Comparison of ENCODE assay signal across 9 mouse cellular contexts in genomic region chrX:66648911-66649620, GRCm38 (mm10). TPM values are rescaled to one million over a fixed set of nuclear protein-coding genes. Genes with fewer than 3 reads are reported as not detected.
DNase-seq lines count a peak whose midpoint lies in the region; ATAC-seq and TF ChIP-seq lines count a peak whose summit lies in the region.
"Had no signal": no experiment of that assay in that cellular context is flagged by ENCODE, and none has a peak within 500 bp of the region (broad histone marks: within the 10 kb centered on the region; RNA-seq: fewer than 3 reads in every experiment).

TSS of gene Slitrk2 (plus strand) at chrX:66649318.

- peaks cover 11% of the 10 kb centered on the region for H3K27me3 ChIP-seq in liver, embryonic 11.5 days (replicated peaks; ENCODE audit: control insufficient read depth, insufficient read depth, low read length)
- H3K27me3 ChIP-seq in liver, postnatal 0 days (ENCODE audit: insufficient read depth, low read length), result no peaks in the 10 kb centered on the region; the same call in 1 of the 2 replicates
- no peaks in the 10 kb centered on the region for H3K27me3 ChIP-seq in forebrain, embryonic 11.5 days (ENCODE audit: control insufficient read depth, insufficient read depth, low read length)
- H3K27me3 ChIP-seq in neural tube, embryonic 13.5 days, result no peaks in the 10 kb centered on the region

- no peaks in the 10 kb centered on the region for H3K9me3 ChIP-seq in liver, embryonic 11.5 days (ENCODE audit: control insufficient read depth, low read length)
- no peaks in the 10 kb centered on the region for H3K9me3 ChIP-seq in liver, postnatal 0 days (ENCODE audit: low read length)
- no peaks in the 10 kb centered on the region for H3K9me3 ChIP-seq in forebrain, embryonic 11.5 days (ENCODE audit: control insufficient read depth, low read length)
- no peaks in the 10 kb centered on the region for H3K9me3 ChIP-seq in neural tube, embryonic 13.5 days

- H3K4me1 ChIP-seq in liver, embryonic 11.5 days (replicated peaks; ENCODE audit: control insufficient read depth, insufficient read depth, low read length), result no peaks in the 10 kb centered on the region
- no peaks in the 10 kb centered on the region for H3K4me1 ChIP-seq in liver, postnatal 0 days (ENCODE audit: insufficient read depth)
- H3K4me1 ChIP-seq in forebrain, embryonic 11.5 days (replicated peaks; ENCODE audit: control insufficient read depth, insufficient read depth, low read length), result no peaks in the 10 kb centered on the region
- H3K4me1 ChIP-seq in neural tube, embryonic 13.5 days (replicated peaks), result peaks cover 6% of the 10 kb centered on the region

- no peak for DNase-seq in liver, embryonic 11.5 days (ENCODE audit: low spot score)
- no peak for DNase-seq in liver, postnatal 0 days
- DNase-seq in forebrain, embryonic 11.5 days (ENCODE audit: low spot score), result peak; percentile 50
- peak; percentile 42 to 53 for DNase-seq in layer of hippocampus, postnatal 14 days (ENCODE audit: low spot score in 2 of 2)
- no peak for DNase-seq in adrenal gland, adult 8-10 months
- no peak for DNase-seq in kidney, postnatal 4 days
- no peak for DNase-seq in kidney, adult 8-10 months

- H3K4me2 ChIP-seq in liver, embryonic 11.5 days, result peak within 1 kb of the TSS; percentile 40
- no peak within 1 kb of the TSS for H3K4me2 ChIP-seq in liver, postnatal 0 days (ENCODE audit: low read depth, low read length)
- H3K4me2 ChIP-seq in forebrain, embryonic 11.5 days (ENCODE audit: low read depth, low read length, severe bottlenecking), result peak within 1 kb of the TSS; percentile 51
- H3K4me2 ChIP-seq in neural tube, embryonic 13.5 days, result peak within 1 kb of the TSS; percentile 62

- WGBS in liver, embryonic 11.5 days, result 17% methylated on average over 25 of the region's 25 CpGs
- WGBS in liver, postnatal 0 days (ENCODE audit: insufficient replicate concordance), result 15% methylated on average over 25 of the region's 25 CpGs
- 19% methylated on average over 18 of the region's 25 CpGs for WGBS in forebrain, embryonic 11.5 days
- WGBS in neural tube, embryonic 13.5 days, result 11% methylated on average over 25 of the region's 25 CpGs

- H3K9ac ChIP-seq in liver, embryonic 11.5 days (ENCODE audit: low read depth, low read length), result no peak within 1 kb of the TSS
- H3K9ac ChIP-seq in liver, postnatal 0 days (replicated peaks), result no peak within 1 kb of the TSS
- peak within 1 kb of the TSS; percentile 44 for H3K9ac ChIP-seq in forebrain, embryonic 11.5 days (ENCODE audit: low read length)
- H3K9ac ChIP-seq in neural tube, embryonic 13.5 days, result peak within 1 kb of the TSS; percentile 68

- no peak for TF ChIP-seq EP300 in liver, postnatal 0 days (IDR thresholded peaks at IDR 0.05; ENCODE audit: low read depth)

- H3K27ac ChIP-seq in liver, embryonic 11.5 days (ENCODE audit: low read depth, low read length), result no peak within 1 kb of the TSS
- H3K27ac ChIP-seq in liver, postnatal 0 days (ENCODE audit: low read depth), result no peak within 1 kb of the TSS
- no peak within 1 kb of the TSS for H3K27ac ChIP-seq in forebrain, embryonic 11.5 days (ENCODE audit: low read depth, low read length)
- H3K27ac ChIP-seq in neural tube, embryonic 13.5 days (replicated peaks), result peak within 1 kb of the TSS; percentile 42

- TF ChIP-seq CTCF in liver, postnatal 0 days (IDR thresholded peaks at IDR 0.05; ENCODE audit: low read depth), result no peak

- H3K4me3 ChIP-seq in liver, embryonic 11.5 days (ENCODE audit: low read depth, low read length), result peak within 1 kb of the TSS; percentile 20; the same call in 1 of the 2 replicates
- no peak within 1 kb of the TSS for H3K4me3 ChIP-seq in liver, postnatal 0 days (ENCODE audit: low read depth, low read length)
- peak within 1 kb of the TSS; percentile 28 for H3K4me3 ChIP-seq in forebrain, embryonic 11.5 days (ENCODE audit: low read depth, low read length)
- peak within 1 kb of the TSS; percentile 47 for H3K4me3 ChIP-seq in neural tube, embryonic 13.5 days

- H3K36me3 ChIP-seq in liver, embryonic 11.5 days (ENCODE audit: control insufficient read depth, insufficient read depth, low read length), result no peaks in the 10 kb centered on the region
- H3K36me3 ChIP-seq in liver, postnatal 0 days (replicated peaks; ENCODE audit: insufficient read depth, low read length), result no peaks in the 10 kb centered on the region
- no peaks in the 10 kb centered on the region for H3K36me3 ChIP-seq in forebrain, embryonic 11.5 days (ENCODE audit: control insufficient read depth, insufficient read depth, low read length)
- no peaks in the 10 kb centered on the region for H3K36me3 ChIP-seq in neural tube, embryonic 13.5 days

- no peak for ATAC-seq in liver, embryonic 11.5 days (replicated peaks; ENCODE audit: low FRiP score)
- no peak for ATAC-seq in liver, postnatal 0 days
- peak; percentile 59 for ATAC-seq in forebrain, embryonic 11.5 days (replicated peaks; ENCODE audit: low FRiP score)
- ATAC-seq in neural tube, embryonic 13.5 days (ENCODE audit: low read depth), result peak; percentile 81

RNA-seq across cellular contexts. Expression of gene Slitrk2, which starts in this region (rescaled TPM):
- polyA plus RNA-seq in liver, embryonic 11.5 days (2014; fragmentation: Nextera tagmentation; extraction: Ambion mirVana), result 0.48 TPM in 2 replicates
- polyA plus RNA-seq in liver, postnatal 0 days (2015; fragmentation: Nextera tagmentation; extraction: Ambion mirVana), result not detected in 2 replicates
- 5.1 and 5.3 TPM in 2 replicates for polyA plus RNA-seq in forebrain, embryonic 11.5 days (2014; fragmentation: Nextera tagmentation; extraction: Ambion mirVana)
- 10 to 100 TPM; 32.0 to 33.3 TPM for total RNA-seq in layer of hippocampus, postnatal 14 days (2021)
- polyA plus RNA-seq in neural tube, embryonic 13.5 days (2015; fragmentation: Nextera tagmentation; extraction: Ambion mirVana), result 19.4 and 20.2 TPM in 2 replicates
- 1 to 10 TPM in 3 of 4 experiments, under 1 TPM in 1; 0.87 to 2.3 (median 1.7) TPM for total RNA-seq in adrenal gland, adult 8-10 months (2022)
- total RNA-seq: hematopoietic stem cell, adult 5-6 weeks had no signal

Comparison
In these comparisons a context has a peak if more than half of its experiments do, and no peak if none do; other contexts are left out.
1. RNA of gene Slitrk2 (total RNA-seq): 32.0 to 33.3 TPM in layer of hippocampus, postnatal 14 days; 0.87 to 2.3 TPM in adrenal gland, adult 8-10 months; every median in the first group is over 4 times any median in the second.
2. ATAC-seq: peak in forebrain, embryonic 11.5 days (single experiment) and neural tube, embryonic 13.5 days (single experiment); none in liver, embryonic 11.5 days (single experiment) and liver, postnatal 0 days (single experiment).
3. DNase-seq: peak in forebrain, embryonic 11.5 days (single experiment) and layer of hippocampus, postnatal 14 days (2 of 2); none in liver, embryonic 11.5 days (single experiment), liver, postnatal 0 days (single experiment), adrenal gland, adult 8-10 months (single experiment), kidney, postnatal 4 days (0 of 2) and kidney, adult 8-10 months (0 of 2).
4. H3K9ac ChIP-seq: peak in forebrain, embryonic 11.5 days (single experiment) and neural tube, embryonic 13.5 days (single experiment); none in liver, embryonic 11.5 days (single experiment) and liver, postnatal 0 days (single experiment).